Mouse (Mus musculus) liver, adult 2 months (tissue): Measurements from ENCODE around the gene Slc12a1. TPM values are rescaled to one million over a fixed set of nuclear protein-coding genes. Genes with fewer than 3 reads are reported as not detected.

Experiments used
- DNase-seq: peaks from one replicate; pipeline ENCODE4 v3.0.0-alpha.2; 2011; ENCODE audit warnings: low read depth, low spot score; ENCODE audit errors: extremely low read depth
- H3K27ac ChIP-seq: fragments of 200-500 bp; replicated peaks from 2 replicates; pipeline ENCODE4 v1.5.1; 2012; ENCODE audit warnings: low read depth, mild to moderate bottlenecking, control low read depth, inconsistent platforms, low read length; ENCODE audit not compliant: insufficient read depth
- H3K27me3 ChIP-seq: fragments of 200-500 bp; 2 replicates; pipeline ENCODE4 v1.6.1; 2012; ENCODE audit warnings: mild to moderate bottlenecking, moderate library complexity, low read length, inconsistent platforms; ENCODE audit not compliant: control insufficient read depth, insufficient read depth
- H3K36me3 ChIP-seq: fragments of 200-500 bp; 2 replicates; pipeline ENCODE4 v1.6.1; 2012; ENCODE audit warnings: low read length, inconsistent platforms; ENCODE audit not compliant: control insufficient read depth, insufficient read depth
- H3K4me1 ChIP-seq: fragments of 200-500 bp; 2 replicates; pipeline ENCODE4 v1.6.1; 2011; ENCODE audit warnings: low read length; ENCODE audit not compliant: control insufficient read depth, insufficient read depth
- H3K4me3 ChIP-seq: fragments of 200-500 bp; 2 replicates; pipeline ENCODE4 v1.5.1; 2011; ENCODE audit warnings: low read depth, mild to moderate bottlenecking, control low read depth, low read length, moderate library complexity; ENCODE audit not compliant: insufficient read depth
- H3K79me2 ChIP-seq: fragments of 200-500 bp; 2 replicates; pipeline ENCODE4 v1.6.1; 2012; ENCODE audit warnings: inconsistent platforms, mild to moderate bottlenecking, low read length, moderate library complexity; ENCODE audit not compliant: control insufficient read depth, insufficient read depth
- H3K9ac ChIP-seq: fragments of 200-500 bp; 2 replicates; pipeline ENCODE4 v1.6.1; 2012; ENCODE audit warnings: low read depth, mild to moderate bottlenecking, control low read depth, inconsistent platforms, low read length
- CTCF ChIP-seq: fragments of 200-500 bp; IDR thresholded peaks from 2 replicates; pipeline ENCODE4 v1.5.1; 2011; ENCODE audit warnings: low read depth, low read length, control low read depth
- WGBS: fragments of 180-500 bp; shearing (Covaris S2); methylation state at CpG from one replicate; pipeline ENCODE4 v1.1.7; 2018; 5-methylcytosine and 5-hydroxymethylcytosine counted together
- polyA plus RNA-seq: library from polyadenylated mRNA; depleted of rRNA; stranded (reverse); fragments of >200 nt; gene quantifications from 2 replicates; pipeline ENCODE4 v1.2.3, GENCODE M21; 2012; rRNA removed
- total RNA-seq: library from RNA; depleted of rRNA; stranded (reverse); fragments of >200 nt; gene quantifications from 2 replicates; pipeline ENCODE4 v1.2.3, GENCODE M21; 2014; rRNA removed

Slc12a1 gene
- total and polyA plus RNA-seq, 2 experiments = not detected

GRCm38 (mm10) chr2:125278474-125278873 is 126.2 kb downstream of the Slc12a1 start:
- no peaks in the 10 kb centered on the region for H3K4me1 ChIP-seq
- no peaks in the 10 kb centered on the region for H3K27me3 ChIP-seq
- H3K36me3 ChIP-seq = no peaks in the 10 kb centered on the region
- no peak overlapping the region for H3K9ac ChIP-seq
- 37% methylated on average over 7 of the region's 7 CpGs for WGBS
- DNase-seq = no peak
- TF ChIP-seq CTCF = no peak
- H3K79me2 ChIP-seq = no peaks in the 10 kb centered on the region
- H3K27ac ChIP-seq = no peak overlapping the region
- no peak overlapping the region for H3K4me3 ChIP-seq

Other genes with a start within 250 kb of the Slc12a1 start
- 0.65 and 0.87 TPM in 2 replicates for gene Slc24a5, start 84.4 kb upstream of the Slc12a1 start, total RNA-seq
- 0.07 and 0.37 TPM in 2 replicates for gene Slc24a5, start 84.4 kb upstream of the Slc12a1 start, polyA plus RNA-seq
- gene Myef2, start 28.8 kb upstream of the Slc12a1 start, total RNA-seq = 4.2 and 6.0 TPM in 2 replicates
- gene Myef2, start 28.8 kb upstream of the Slc12a1 start, polyA plus RNA-seq = 1.6 and 2.5 TPM in 2 replicates
- gene Ctxn2, start 15.8 kb upstream of the Slc12a1 start, total RNA-seq = not detected in 2 replicates
- gene Ctxn2, start 15.8 kb upstream of the Slc12a1 start, polyA plus RNA-seq = not detected in 2 replicates
- gene Dut, start 94.7 kb downstream of the Slc12a1 start, total RNA-seq = 13.4 and 16.8 TPM in 2 replicates
- gene Dut, start 94.7 kb downstream of the Slc12a1 start, polyA plus RNA-seq = 8.6 and 10.9 TPM in 2 replicates